Mouse (Mus musculus): ENCODE measurements around the gene Prom2.

The Prom2 gene

GRCm38 (mm10) chr2:127523950-127524729 is 17.1 kb downstream of the Prom2 start:
- no peak for DNase-seq (ENCODE audit: low spot score in 2 of 2)

GRCm38 (mm10) chr2:127522006-127522441 is 19.2 kb downstream of the Prom2 start, which contains the start of gene Kcnip3:
Gene Kcnip3, minus strand, starts transcription at chr2:127522094.
- no peak for DNase-seq (ENCODE audit: low spot score in 2 of 2)

- DNase-seq (ENCODE audit: low spot score in 2 of 2) = no peak
These were observed 19.9 kb downstream of the Prom2 start for GRCm38 (mm10) chr2:127521172-127522005.

GRCm38 (mm10) chr2:127520123-127520522 is 21.1 kb downstream of the Prom2 start:
- DNase-seq (ENCODE audit: low spot score in 2 of 2) = no peak

- DNase-seq (ENCODE audit: low spot score in 2 of 2) = no peak
These were observed 22.0 kb downstream of the Prom2 start for GRCm38 (mm10) chr2:127519308-127519707.

GRCm38 (mm10) chr2:127518831-127519230 is 22.4 kb downstream of the Prom2 start:
- no peak for DNase-seq (ENCODE audit: low spot score in 2 of 2)

GRCm38 (mm10) chr2:127518273-127518672 is 23.0 kb downstream of the Prom2 start:
- DNase-seq (ENCODE audit: low spot score in 2 of 2) = no peak

- no peak for DNase-seq (ENCODE audit: low spot score in 2 of 2)
These were observed 24.2 kb downstream of the Prom2 start for GRCm38 (mm10) chr2:127517081-127517480.

- no peak for DNase-seq (ENCODE audit: low spot score in 2 of 2)
These were observed 26.7 kb downstream of the Prom2 start for GRCm38 (mm10) chr2:127514380-127515124.

- no peak for DNase-seq (ENCODE audit: low spot score in 2 of 2)
These were observed 28.0 kb downstream of the Prom2 start for GRCm38 (mm10) chr2:127513244-127513643.

GRCm38 (mm10) chr2:127511426-127511825 is 29.8 kb downstream of the Prom2 start:
- no peak for DNase-seq (ENCODE audit: low spot score in 2 of 2)

GRCm38 (mm10) chr2:127507967-127508660 is 33.2 kb downstream of the Prom2 start:
- DNase-seq (ENCODE audit: low spot score in 2 of 2) = no peak

GRCm38 (mm10) chr2:127507077-127507774 is 34.0 kb downstream of the Prom2 start:
- DNase-seq (ENCODE audit: low spot score in 2 of 2) = peak; percentile 31 to 46

GRCm38 (mm10) chr2:127506131-127506632 is 35.1 kb downstream of the Prom2 start:
- DNase-seq (ENCODE audit: low spot score in 2 of 2) = peak in 1 of 2 experiments; percentile 12

GRCm38 (mm10) chr2:127505196-127505595 is 36.1 kb downstream of the Prom2 start:
- DNase-seq (ENCODE audit: low spot score in 2 of 2) = peak; percentile 10 to 11

- no peak for DNase-seq (ENCODE audit: low spot score in 2 of 2)
These were observed 37.3 kb downstream of the Prom2 start for GRCm38 (mm10) chr2:127503751-127504549.

- DNase-seq (ENCODE audit: low spot score in 2 of 2) = peak; percentile 17 to 22
These were observed 40.2 kb downstream of the Prom2 start for GRCm38 (mm10) chr2:127501061-127501460.

- no peak for DNase-seq (ENCODE audit: low spot score in 2 of 2)
These were observed 42.5 kb downstream of the Prom2 start for GRCm38 (mm10) chr2:127498750-127499149.

- no peak for DNase-seq (ENCODE audit: low spot score in 2 of 2)
These were observed 44.9 kb downstream of the Prom2 start for GRCm38 (mm10) chr2:127496321-127496720.

Data from spleen, postnatal 36 days (tissue).